Mouse (Mus musculus) frontal cortex, postnatal 14 days (tissue): Measurements from ENCODE around the gene Gm6465.
"Not testable (repeated sequence)": the region's sequence is repeated elsewhere in the genome, so short reads cannot be mapped to it uniquely, and the experiment has no call there.

ENCODE experiments used
- DNase-seq, 2 experiments: peaks; one replicate each; pipeline ENCODE4 v3.0.0; 2022; ENCODE audit warnings: low spot score in 2 of 2

The Gm6465 gene

DNA sequence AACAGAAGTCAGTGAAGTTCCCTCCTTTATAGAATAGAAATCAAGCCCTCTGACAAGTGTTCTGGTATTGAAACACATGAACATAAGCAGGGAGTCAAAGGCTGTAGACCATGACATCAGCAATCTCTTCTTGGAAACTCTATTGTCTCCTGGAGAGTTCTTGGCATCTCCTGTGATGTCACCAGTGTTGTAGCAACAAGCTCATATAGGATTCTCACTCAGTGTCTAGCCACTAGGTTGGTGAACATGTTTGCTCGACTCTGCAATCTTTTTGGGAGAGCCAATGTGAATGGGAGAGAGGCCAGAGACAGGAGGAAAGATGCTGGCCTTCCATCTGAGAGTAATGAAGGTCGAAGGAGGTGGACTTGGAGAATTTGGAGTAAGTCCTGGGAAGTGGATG, at the start of gene Gm6465:
Gene Gm6465 (plus strand): TSS at position 301 of the 400 bp plus-strand sequence.
- not testable (repeated sequence) for DNase-seq

DNA sequence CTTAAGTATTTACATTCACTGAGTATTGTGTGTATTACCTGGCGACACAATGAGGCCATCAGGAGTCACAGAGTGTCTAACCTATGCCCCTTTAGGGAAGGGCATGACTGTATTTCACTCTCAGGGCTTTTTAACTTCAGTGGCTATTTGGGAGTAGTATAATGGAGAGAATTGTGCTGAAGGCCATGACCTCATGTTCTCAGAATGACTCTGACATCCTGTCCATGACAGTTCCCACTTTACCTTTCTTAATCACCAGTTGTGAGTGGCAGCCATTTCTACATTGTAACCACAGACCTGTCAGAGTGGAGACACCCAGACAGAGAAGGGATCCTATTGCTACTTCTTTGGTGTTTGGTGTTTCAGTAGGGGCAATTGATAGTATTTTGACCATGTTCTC, 485 bp downstream of the Gm6465 start:
- DNase-seq: not testable (repeated sequence)

DNA sequence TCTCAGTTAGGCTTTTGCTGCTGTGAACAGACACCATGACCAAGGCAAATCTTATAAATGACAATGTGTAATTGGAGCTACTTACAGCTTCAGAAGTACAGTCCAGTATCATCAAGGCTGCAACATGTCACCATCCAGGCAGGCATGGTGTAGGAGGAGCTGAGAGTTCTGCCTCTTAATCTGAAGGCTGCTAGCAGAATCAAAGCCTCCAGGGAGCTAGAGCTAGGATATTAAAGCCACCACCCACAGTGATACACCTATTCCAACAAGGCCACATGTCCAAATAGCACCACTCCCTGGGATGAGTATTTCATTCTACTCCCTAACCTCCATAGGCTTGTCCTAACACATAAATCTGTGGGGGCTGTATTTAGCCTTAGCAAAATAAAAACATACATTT, 12.6 kb downstream of the Gm6465 start:
- not testable (repeated sequence) for DNase-seq
